Mouse (Mus musculus) myocyte (in vitro differentiated cells): Measurements from ENCODE around the gene Cdk19.

Experiments used
- CEBPB ChIP-seq: IDR thresholded peaks from 2 replicates; pipeline ENCODE4 v1.6.1; 2011; ENCODE audit warnings: mild to moderate bottlenecking, moderate library complexity; ENCODE audit not compliant: poor library complexity, insufficient read depth, severe bottlenecking
- E2F4 ChIP-seq: IDR thresholded peaks from one replicate; pipeline ENCODE4 v1.6.1; 2011; ENCODE audit warnings: mild to moderate bottlenecking, control low read depth, moderate library complexity; ENCODE audit not compliant: insufficient read depth
- MAX ChIP-seq: IDR thresholded peaks from one replicate; pipeline ENCODE4 v1.6.1; 2011; ENCODE audit warnings: low read depth, mild to moderate bottlenecking, control low read depth
- MYOD1 ChIP-seq, 3 experiments: IDR thresholded peaks; one replicate each; pipeline ENCODE4 v1.6.1; 2011; ENCODE audit warnings: control low read depth in 2 of 3, low read depth in 2 of 3, mild to moderate bottlenecking in 2 of 3, moderate library complexity in 1 of 3; ENCODE audit not compliant: insufficient read length in 2 of 3, control insufficient read depth in 1 of 3
- POLR2A ChIP-seq: IDR thresholded peaks from one replicate; pipeline ENCODE4 v1.6.1; 2011; ENCODE audit warnings: low read depth, mild to moderate bottlenecking, control low read depth, moderate library complexity; ENCODE audit not compliant: insufficient read length
- POLR2AphosphoS2 ChIP-seq: IDR thresholded peaks from one replicate; pipeline ENCODE4 v1.6.1; 2011; ENCODE audit warnings: low read depth, control low read depth; ENCODE audit not compliant: insufficient read length
- REST ChIP-seq: IDR thresholded peaks from one replicate; pipeline ENCODE4 v1.6.1; 2011; ENCODE audit warnings: mild to moderate bottlenecking, control low read depth, moderate library complexity; ENCODE audit not compliant: insufficient read depth, insufficient read length
- SRF ChIP-seq: IDR thresholded peaks from one replicate; pipeline ENCODE4 v1.6.1; 2011; ENCODE audit warnings: low read depth; ENCODE audit not compliant: control insufficient read depth, insufficient read length
- TCF12 ChIP-seq: IDR thresholded peaks from one replicate; pipeline ENCODE4 v1.6.1; 2011; ENCODE audit warnings: mild to moderate bottlenecking, control low read depth; ENCODE audit not compliant: poor library complexity, insufficient read depth, severe bottlenecking
- TCF3 ChIP-seq: IDR thresholded peaks from one replicate; pipeline ENCODE4 v1.6.1; 2011; ENCODE audit warnings: low read depth, control low read depth; ENCODE audit not compliant: insufficient read length
- USF1 ChIP-seq: IDR thresholded peaks from one replicate; pipeline ENCODE4 v1.6.1; 2011; ENCODE audit warnings: low read depth, mild to moderate bottlenecking, control low read depth, moderate library complexity

DNA sequence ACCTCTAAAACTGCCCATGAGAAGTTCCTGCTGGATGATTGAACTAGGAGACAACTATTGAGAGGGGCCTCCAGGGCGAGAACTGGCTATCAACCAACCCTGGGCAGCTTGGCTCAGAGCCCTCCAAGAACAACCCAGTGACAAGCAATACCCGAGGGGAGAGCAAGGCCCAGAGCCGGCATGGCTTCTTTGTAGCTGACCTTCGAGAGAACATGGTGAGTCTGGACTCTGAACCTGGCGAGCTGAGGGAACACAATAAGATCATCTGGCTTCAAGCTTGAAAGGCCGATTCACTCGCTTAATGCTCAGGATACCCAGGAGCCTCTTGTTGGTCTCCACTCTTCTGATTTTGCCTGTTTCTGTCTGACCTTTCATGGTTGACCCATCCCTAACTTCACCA is 151.8 kb downstream of the Cdk19 start:
- TF ChIP-seq CEBPB (no peak), MAX (no peak), POLR2A (no peak), TCF3 (no peak), POLR2AphosphoS2 (no peak), MYOD1 (IDR thresholded peaks at IDR 0.05; ENCODE audit: control insufficient read depth in 1 of 3, insufficient read length in 2 of 3, low read depth in 2 of 3) (no peak), REST (no peak), E2F4 (no peak), USF1 (no peak), SRF (no peak), TCF12 (no peak)
